Mouse (Mus musculus) embryonic facial prominence, embryonic 10.5 days (tissue): Measurements from ENCODE around the gene Gnl3. TPM values are rescaled to one million over a fixed set of nuclear protein-coding genes. Genes with fewer than 3 reads are reported as not detected.

Source experiments
- DNase-seq: peaks from one replicate; pipeline ENCODE4 v3.0.0-alpha.2; 2017; ENCODE audit warnings: low spot score
- H3K27ac ChIP-seq: fragments of 300-500 bp; sonication (generic); replicated peaks from 2 replicates; pipeline ENCODE4 v1.5.1; 2016; ENCODE audit warnings: mild to moderate bottlenecking
- H3K27me3 ChIP-seq: fragments of 300-500 bp; sonication (generic); replicated peaks from 2 replicates; pipeline ENCODE4 v1.6.1; 2016; ENCODE audit warnings: low read depth, mild to moderate bottlenecking; ENCODE audit not compliant: poor library complexity, severe bottlenecking
- H3K36me3 ChIP-seq: fragments of 300-500 bp; sonication (generic); replicated peaks from 2 replicates; pipeline ENCODE4 v1.6.1; 2016; ENCODE audit warnings: mild to moderate bottlenecking, moderate library complexity
- H3K4me1 ChIP-seq: fragments of 300-500 bp; sonication (generic); 2 replicates; pipeline ENCODE4 v1.6.1; 2016
- H3K4me3 ChIP-seq: fragments of 300-500 bp; sonication (generic); 2 replicates; pipeline ENCODE4 v1.5.1; 2016; ENCODE audit warnings: mild to moderate bottlenecking, moderate library complexity
- H3K9me3 ChIP-seq: fragments of 300-500 bp; sonication (generic); 2 replicates; pipeline ENCODE4 v1.6.1; 2016; ENCODE audit warnings: mild to moderate bottlenecking
- WGBS: fragments of 180-500 bp; shearing (Covaris S2); methylation state at CpG from one replicate; pipeline ENCODE4 v1.1.7; 2016; 5-methylcytosine and 5-hydroxymethylcytosine counted together
- polyA plus RNA-seq: library from polyadenylated mRNA; unstranded; fragments of >200 nt; fragmentation: Nextera tagmentation; extraction: Ambion mirVana; gene quantifications from 2 replicates; pipeline ENCODE4 v1.2.1, GENCODE M21; 2016

Gene Gnl3
- polyA plus RNA-seq, result 149 and 151 TPM in 2 replicates

DNA sequence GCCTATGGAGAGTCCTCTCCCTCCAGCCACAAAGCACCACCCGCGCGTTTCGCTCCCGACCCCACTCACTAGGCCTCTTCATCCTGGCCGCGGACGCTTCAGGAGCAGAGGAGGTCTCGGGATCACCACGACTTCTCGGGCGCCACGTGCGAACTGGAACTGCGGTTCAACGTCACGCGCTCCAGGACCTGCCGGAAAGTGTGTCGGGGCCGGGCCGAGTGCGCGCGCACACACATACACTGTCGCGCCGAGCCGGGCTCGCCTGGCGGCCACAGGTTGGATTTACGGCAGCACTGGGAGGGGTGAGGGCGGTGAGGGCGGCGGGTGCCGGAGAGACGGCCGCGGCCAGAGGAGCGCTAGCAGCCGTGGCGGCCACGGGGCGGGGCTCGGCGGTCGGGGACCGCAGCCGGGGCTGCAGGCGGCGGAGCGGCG is at the start of gene Gnl3, which contains the start of gene Pbrm1:
TSS of gene Gnl3 (minus strand) at position 293 of the 432 bp plus-strand sequence.
TSS of gene Pbrm1 (plus strand) at position 279 of the 432 bp plus-strand sequence.
- peaks cover 33% of the 10 kb centered on the region for H3K4me1 ChIP-seq
- H3K27me3 ChIP-seq, result no peaks in the 10 kb centered on the region
- under 1% methylated on average over 53 of the region's 53 CpGs for WGBS
- no peaks in the 10 kb centered on the region for H3K9me3 ChIP-seq
- peaks cover 65% of the 10 kb centered on the region for H3K36me3 ChIP-seq
- peak within 1 kb of the TSS; percentile 100 for H3K27ac ChIP-seq
- peak; percentile 98 for DNase-seq
- peak within 1 kb of the TSS; percentile 89 for H3K4me3 ChIP-seq

DNA sequence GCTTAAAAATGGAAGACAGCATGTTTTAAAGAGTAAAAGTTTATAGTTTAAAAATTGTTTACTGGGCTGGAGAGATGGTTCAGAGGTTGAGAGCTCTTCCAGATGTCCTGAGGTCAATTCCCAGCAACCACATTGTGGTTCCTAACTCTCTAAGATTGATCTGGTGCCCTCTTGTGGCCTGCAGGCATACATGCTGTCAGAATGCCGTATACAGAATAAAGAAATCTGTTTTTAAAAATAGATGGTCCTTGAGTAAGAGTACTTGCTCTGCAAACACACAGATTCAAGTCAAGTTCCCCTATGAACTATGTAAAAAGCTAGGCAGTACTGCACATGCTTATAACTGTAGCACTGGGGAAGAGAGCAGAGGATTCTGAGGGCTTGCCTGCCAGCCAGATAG is 43.3 kb upstream of the Gnl3 start:
- 82% methylated on average over 1 of the region's 1 CpGs for WGBS
- Histone ChIP-seq H3K36me3 (peaks cover 96% of the 10 kb centered on the region), H3K27me3 (no peaks in the 10 kb centered on the region), H3K4me1 (no peaks in the 10 kb centered on the region), H3K9me3 (no peaks in the 10 kb centered on the region), H3K27ac (no peak overlapping the region), H3K4me3 (no peak overlapping the region)
- no peak for DNase-seq

DNA sequence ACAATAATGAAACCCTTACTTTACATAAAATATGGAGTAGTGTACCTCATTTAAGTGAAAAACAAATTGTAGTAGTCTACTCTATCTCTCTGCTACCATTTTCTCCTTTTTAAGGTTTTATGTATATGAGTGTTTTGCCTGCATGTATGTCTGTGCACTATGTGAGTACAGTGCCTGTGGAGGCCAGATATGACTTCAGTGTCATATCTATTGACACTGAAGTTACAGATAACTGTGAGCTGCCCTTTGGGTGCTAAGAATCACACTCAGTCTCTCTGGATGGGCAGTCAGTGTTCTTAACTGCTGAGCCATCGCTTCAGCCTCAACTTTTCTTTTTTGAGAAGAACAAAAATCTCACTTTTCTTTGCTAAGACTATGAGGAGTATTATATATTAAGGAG is 26.9 kb upstream of the Gnl3 start:
- Histone ChIP-seq H3K4me3 (no peak overlapping the region), H3K27ac (no peak overlapping the region), H3K4me1 (no peaks in the 10 kb centered on the region), H3K9me3 (no peaks in the 10 kb centered on the region), H3K36me3 (peaks cover 100% of the 10 kb centered on the region), H3K27me3 (no peaks in the 10 kb centered on the region)
- DNase-seq, result no peak
- 89% methylated on average over 1 of the region's 1 CpGs for WGBS

DNA sequence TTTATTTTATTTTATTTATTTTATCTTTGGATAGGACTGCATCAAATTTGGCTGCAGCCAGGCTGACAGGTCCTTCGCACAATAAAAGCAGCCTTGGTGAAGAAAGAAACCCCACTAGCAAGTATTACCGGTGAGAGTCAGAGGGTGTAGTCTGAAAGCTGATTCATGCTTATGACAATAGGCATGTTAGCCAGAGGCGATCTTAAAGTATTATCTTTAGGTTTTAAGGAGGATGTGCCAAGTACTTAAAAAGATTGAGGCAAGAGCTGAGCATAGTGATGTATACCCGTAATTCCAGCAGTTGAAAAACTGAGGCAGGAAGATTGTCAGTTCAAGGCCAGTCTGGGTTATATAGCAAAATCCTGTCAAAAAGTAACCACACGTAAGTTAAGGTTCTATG is 26.3 kb upstream of the Gnl3 start:
- DNase-seq, result no peak
- Histone ChIP-seq H3K36me3 (peaks cover 100% of the 10 kb centered on the region), H3K9me3 (no peaks in the 10 kb centered on the region), H3K27ac (no peak overlapping the region), H3K4me3 (no peak overlapping the region), H3K27me3 (no peaks in the 10 kb centered on the region), H3K4me1 (no peaks in the 10 kb centered on the region)
- WGBS, result 93% methylated on average over 5 of the region's 5 CpGs

DNA sequence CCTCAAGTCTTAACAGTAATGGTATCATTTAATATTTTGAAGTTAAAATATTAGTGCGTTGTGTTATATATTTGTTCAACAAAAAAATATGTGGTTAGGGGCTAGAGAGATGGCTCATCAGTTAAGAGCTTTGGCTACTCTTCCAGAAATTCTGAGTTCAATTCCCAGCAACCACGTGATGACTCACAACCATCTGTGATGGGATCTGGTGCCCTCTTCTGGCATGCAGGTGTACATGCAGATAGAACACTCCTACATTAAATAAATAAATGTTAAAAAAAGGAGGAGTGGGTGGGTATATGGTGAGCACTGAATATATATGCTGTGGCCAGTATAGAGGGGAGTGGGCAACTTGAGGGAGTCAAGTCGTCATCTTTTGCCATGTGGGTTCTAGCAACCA is 6.8 kb upstream of the Gnl3 start:
- peaks cover 4% of the 10 kb centered on the region; the same call in 1 of the 2 replicates for H3K4me1 ChIP-seq
- no peaks in the 10 kb centered on the region for H3K9me3 ChIP-seq
- no peak for DNase-seq
- H3K4me3 ChIP-seq, result no peak overlapping the region
- no peak overlapping the region for H3K27ac ChIP-seq
- 80% methylated on average over 3 of the region's 3 CpGs for WGBS
- peaks cover 94% of the 10 kb centered on the region for H3K36me3 ChIP-seq
- no peaks in the 10 kb centered on the region for H3K27me3 ChIP-seq

DNA sequence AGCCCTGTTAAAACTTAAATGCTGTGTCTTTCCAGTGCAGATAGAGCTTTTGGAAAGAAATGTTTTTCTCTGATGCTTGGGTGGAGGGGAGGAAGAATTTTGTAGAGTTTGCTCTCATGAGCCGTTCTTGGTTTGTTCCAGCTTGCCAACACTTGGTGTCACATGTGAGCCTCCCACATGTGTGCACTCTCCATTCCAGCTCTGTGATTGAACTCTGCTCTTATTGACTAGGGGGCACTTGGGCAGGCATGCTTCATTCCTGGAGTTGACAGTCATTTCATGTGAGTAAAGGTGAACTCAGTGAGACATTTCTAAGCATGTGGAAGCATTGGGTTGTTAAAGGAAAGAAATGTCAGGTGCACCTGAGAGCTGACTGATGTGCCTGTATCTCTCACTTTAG is 3.6 kb upstream of the Gnl3 start:
- H3K36me3 ChIP-seq, result peaks cover 65% of the 10 kb centered on the region
- 72% methylated on average over 1 of the region's 1 CpGs for WGBS

DNA sequence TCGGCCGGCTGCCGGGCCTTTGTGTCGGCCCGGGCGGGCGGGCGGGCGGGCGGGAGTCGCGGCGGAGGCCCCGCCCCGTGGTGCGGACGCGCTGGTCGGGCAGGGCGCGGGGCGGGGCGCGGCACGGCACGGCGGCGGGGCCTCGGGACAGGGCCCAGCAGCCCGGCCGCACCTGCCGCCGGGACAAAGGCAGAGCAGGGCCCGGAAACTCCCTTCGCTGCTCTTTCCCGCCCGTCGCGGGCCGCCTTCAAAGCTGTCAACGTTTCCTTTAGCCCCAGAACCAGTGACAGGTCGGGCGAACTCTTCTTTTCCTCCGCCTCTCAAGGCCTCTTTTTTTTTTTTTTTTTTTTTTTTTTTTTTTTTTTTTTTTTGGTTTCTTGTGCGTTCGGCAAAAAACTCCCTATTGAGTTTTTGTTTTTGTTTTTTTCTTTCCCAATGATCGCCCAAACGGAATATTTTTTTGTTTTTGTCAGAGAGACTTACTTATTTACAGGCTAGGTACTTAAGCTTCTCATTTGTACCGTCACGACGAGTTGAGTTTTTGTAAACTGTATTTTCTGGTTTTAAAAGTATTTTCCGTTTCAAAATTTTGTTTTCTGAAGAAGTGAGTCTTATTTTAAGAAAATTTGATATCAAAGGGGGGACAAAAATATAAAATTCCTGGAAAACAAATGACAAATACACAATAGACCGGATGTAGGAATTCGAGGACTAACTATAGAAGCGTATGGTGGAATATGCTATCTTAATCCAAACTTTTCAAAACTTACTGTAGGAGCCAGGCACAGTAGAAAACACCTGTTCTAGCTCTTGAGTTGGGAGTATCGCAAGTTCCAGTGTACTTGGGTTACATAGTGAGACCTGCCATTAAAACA is 616 bp upstream of the Gnl3 start:
- Histone ChIP-seq H3K27ac (peak overlapping the region; percentile 100), H3K4me3 (peak overlapping the region; percentile 89), H3K36me3 (peaks cover 65% of the 10 kb centered on the region), H3K27me3 (no peaks in the 10 kb centered on the region), H3K4me1 (peaks cover 33% of the 10 kb centered on the region), H3K9me3 (no peaks in the 10 kb centered on the region)
- DNase-seq, result peak; percentile 90
- WGBS, result 8% methylated on average over 56 of the region's 56 CpGs

More for the DNA sequence above, 3.6 kb upstream of the Gnl3 start:
- Histone ChIP-seq H3K27me3 (no peaks in the 10 kb centered on the region), H3K4me1 (peaks cover 20% of the 10 kb centered on the region), H3K9me3 (no peaks in the 10 kb centered on the region), H3K4me3 (no peak overlapping the region), H3K27ac (no peak overlapping the region)
- no peak for DNase-seq

DNA sequence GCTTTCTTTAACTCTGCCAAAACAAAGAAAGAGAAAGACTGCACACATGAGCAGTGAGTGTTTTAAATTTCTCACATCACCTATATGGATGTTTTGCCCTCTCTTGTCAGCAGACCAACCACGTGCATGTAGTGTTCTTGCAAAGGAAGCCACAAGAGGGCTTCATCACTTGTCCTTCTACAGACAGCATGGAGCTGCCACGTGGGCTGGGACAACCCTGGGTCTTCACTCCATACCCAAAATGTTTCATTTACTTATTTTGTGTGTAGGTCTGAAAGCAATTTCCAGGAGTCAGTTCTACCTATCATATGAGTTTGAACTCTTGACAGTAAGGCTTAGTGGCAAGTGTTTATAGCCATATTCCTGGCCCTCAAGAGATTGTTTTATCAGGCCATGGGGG is 1.1 kb downstream of the Gnl3 start:
- peaks cover 33% of the 10 kb centered on the region for H3K4me1 ChIP-seq
- peak; percentile 49 for DNase-seq
- no peaks in the 10 kb centered on the region for H3K27me3 ChIP-seq
- peak overlapping the region; percentile 89 for H3K4me3 ChIP-seq
- WGBS, result 0% methylated on average over 2 of the region's 2 CpGs
- H3K9me3 ChIP-seq, result no peaks in the 10 kb centered on the region
- H3K27ac ChIP-seq, result peak overlapping the region; percentile 100
- H3K36me3 ChIP-seq, result peaks cover 65% of the 10 kb centered on the region

DNA sequence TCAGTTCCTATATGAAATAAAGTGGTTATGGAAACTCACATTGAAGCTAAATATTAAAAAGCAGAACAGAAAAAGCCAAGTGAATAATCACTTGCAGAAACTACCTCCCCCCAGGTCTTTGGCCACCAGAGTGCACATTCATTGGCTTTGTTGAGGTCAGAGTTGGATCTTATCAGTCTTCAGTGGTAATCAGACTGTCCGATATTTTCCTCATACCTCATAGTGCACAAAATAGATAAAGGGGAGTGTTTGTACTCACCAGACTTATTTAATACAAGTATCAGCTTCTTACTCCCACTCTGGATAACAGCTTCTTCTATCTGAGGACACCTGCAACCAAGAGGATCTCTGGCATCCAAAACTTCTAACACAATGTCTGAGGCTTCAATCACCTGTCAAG is 2.9 kb downstream of the Gnl3 start:
- peaks cover 29% of the 10 kb centered on the region for H3K4me1 ChIP-seq
- H3K9me3 ChIP-seq, result no peaks in the 10 kb centered on the region
- H3K36me3 ChIP-seq, result peaks cover 68% of the 10 kb centered on the region
- no peak overlapping the region for H3K27ac ChIP-seq
- no peak for DNase-seq
- H3K27me3 ChIP-seq, result no peaks in the 10 kb centered on the region
- no peak overlapping the region for H3K4me3 ChIP-seq
- 86% methylated on average over 1 of the region's 1 CpGs for WGBS

DNA sequence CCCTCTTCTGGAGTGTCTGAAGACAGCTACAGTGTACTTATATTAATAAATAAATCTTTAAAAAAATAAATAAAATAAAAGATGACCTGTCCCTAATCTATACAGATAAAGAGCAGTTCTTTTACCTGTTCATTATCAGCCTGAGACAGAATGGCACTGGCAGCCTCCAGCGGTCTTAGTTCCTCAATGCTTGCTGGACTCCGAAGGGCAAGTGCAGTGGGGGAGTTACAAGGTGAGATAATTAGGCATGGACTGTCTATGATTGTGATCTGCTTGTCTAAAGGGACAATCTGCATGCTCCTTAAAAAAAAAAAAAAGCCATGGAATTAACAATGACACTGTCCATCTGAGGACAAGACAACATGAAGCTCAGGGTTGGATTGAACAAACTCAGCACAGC is 5.0 kb downstream of the Gnl3 start:
- no peaks in the 10 kb centered on the region for H3K27me3 ChIP-seq
- H3K9me3 ChIP-seq, result no peaks in the 10 kb centered on the region
- H3K4me3 ChIP-seq, result no peak overlapping the region
- H3K4me1 ChIP-seq, result peaks cover 20% of the 10 kb centered on the region
- no peak for DNase-seq
- WGBS, result 97% methylated on average over 2 of the region's 2 CpGs
- H3K36me3 ChIP-seq, result peaks cover 89% of the 10 kb centered on the region
- H3K27ac ChIP-seq, result no peak overlapping the region

DNA sequence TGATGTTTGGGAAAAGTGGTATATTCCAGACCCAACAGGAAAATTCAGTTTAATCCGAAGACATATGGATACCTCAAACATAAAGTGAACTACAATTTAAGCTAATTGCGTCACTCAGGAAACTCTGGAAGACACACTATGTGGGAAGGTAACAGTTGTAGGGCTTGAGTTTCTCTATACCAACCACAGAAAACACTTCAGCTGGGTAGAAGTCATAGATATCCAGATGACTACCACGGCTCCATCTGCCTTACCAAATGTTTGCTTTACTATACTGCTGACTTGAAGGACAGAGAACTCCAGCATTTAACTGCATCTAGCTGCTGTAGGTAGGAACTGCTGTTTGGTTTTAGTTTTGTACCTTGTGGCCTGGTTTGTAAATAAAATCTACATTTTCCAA is 7.4 kb downstream of the Gnl3 start:
- Histone ChIP-seq H3K9me3 (no peaks in the 10 kb centered on the region), H3K4me3 (no peak overlapping the region), H3K27ac (no peak overlapping the region), H3K4me1 (peaks cover 3% of the 10 kb centered on the region; the same call in 1 of the 2 replicates), H3K27me3 (no peaks in the 10 kb centered on the region), H3K36me3 (peaks cover 96% of the 10 kb centered on the region)
- no peak for DNase-seq
- 92% methylated on average over 3 of the region's 3 CpGs for WGBS

DNA sequence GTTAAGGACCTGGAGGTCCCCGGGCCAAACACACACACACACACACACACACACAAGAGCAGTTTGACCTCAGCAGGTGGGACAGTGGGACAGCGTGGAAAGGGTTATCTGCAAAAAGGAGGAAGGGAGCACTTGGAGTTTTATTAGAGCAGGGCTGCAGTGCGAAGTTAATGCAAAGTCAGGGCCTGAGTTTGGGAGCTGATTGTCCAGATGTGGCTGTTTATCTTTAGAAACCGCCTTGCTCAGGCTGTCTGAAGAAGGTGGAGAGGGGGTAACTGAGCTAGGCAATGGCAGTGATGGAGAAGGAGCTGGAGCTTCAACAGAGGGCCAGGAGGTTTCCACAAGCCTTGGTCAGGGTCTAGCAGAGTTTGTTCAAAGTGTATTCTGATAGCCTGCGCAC is 12.2 kb downstream of the Gnl3 start:
- Histone ChIP-seq H3K4me1 (peaks cover 9% of the 10 kb centered on the region), H3K9me3 (no peaks in the 10 kb centered on the region), H3K36me3 (peaks cover 53% of the 10 kb centered on the region), H3K27me3 (no peaks in the 10 kb centered on the region), H3K27ac (no peak overlapping the region), H3K4me3 (no peak overlapping the region)
- DNase-seq, result no peak
- 85% methylated on average over 5 of the region's 5 CpGs for WGBS

DNA sequence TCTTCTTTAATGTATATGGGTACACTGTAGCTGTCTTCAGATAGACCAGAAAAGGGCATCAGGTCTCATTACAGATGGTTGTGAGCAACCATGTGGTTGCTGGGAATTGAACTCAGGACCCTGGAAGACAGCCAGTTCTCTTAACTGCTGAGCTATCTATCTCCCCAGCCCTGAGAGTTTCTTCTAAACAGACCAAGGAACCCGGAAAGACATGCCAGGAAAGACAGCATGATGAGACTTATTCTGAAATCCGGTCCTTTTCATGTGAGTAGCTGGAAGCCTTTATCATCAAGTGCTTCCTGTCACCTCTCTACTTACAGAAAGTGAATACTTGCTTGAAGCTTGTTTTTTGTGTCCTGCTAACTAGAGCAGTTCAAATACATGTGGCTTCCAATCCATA is 14.4 kb downstream of the Gnl3 start:
- whole genome bisulfite sequencing, result 91% methylated on average over 2 of the region's 2 CpGs
- peaks cover 32% of the 10 kb centered on the region for H3K36me3 ChIP-seq
- no peak overlapping the region for H3K4me3 ChIP-seq
- no peaks in the 10 kb centered on the region for H3K9me3 ChIP-seq
- H3K27me3 ChIP-seq, result no peaks in the 10 kb centered on the region
- H3K27ac ChIP-seq, result no peak overlapping the region
- H3K4me1 ChIP-seq, result peaks cover 19% of the 10 kb centered on the region
- no peak for DNase-seq
